Mouse (Mus musculus) embryonic facial prominence, embryonic 14.5 days (tissue): Measurements from ENCODE around the gene Ccdc187. TPM values are rescaled to one million over a fixed set of nuclear protein-coding genes. Genes with fewer than 3 reads are reported as not detected.

Experiments used
- ATAC-seq: fragments of 200-750 bp; cut with Nextera tagmentation; 2 replicates; pipeline ENCODE4 v1.8.0; 2017; ENCODE audit warnings: low read depth, moderate number of reproducible peaks, moderate TSS enrichment
- DNase-seq: peaks from one replicate; pipeline ENCODE4 v3.0.0-alpha.2; 2015; ENCODE audit warnings: low spot score
- H3K27ac ChIP-seq: fragments of 300-500 bp; sonication (generic); replicated peaks from 2 replicates; pipeline ENCODE4 v1.5.1; 2014; ENCODE audit warnings: low read depth, mild to moderate bottlenecking, low read length, moderate library complexity
- H3K27me3 ChIP-seq: fragments of 300-500 bp; sonication (generic); replicated peaks from 2 replicates; pipeline ENCODE4 v1.6.1; 2014; ENCODE audit warnings: low read length; ENCODE audit not compliant: control insufficient read depth, insufficient read depth
- H3K36me3 ChIP-seq: fragments of 300-500 bp; sonication (generic); 2 replicates; pipeline ENCODE4 v1.6.1; 2014; ENCODE audit warnings: low read length, mixed read lengths; ENCODE audit not compliant: control insufficient read depth, insufficient read depth
- H3K4me1 ChIP-seq: fragments of 300-500 bp; sonication (generic); 2 replicates; pipeline ENCODE4 v1.6.1; 2014; ENCODE audit warnings: antibody characterized with exemption, low read length; ENCODE audit not compliant: control insufficient read depth, insufficient read depth
- H3K4me2 ChIP-seq: fragments of 300-500 bp; sonication (generic); 2 replicates; pipeline ENCODE4 v1.6.1; 2014; ENCODE audit warnings: low read depth, mild to moderate bottlenecking, low read length, moderate library complexity, mixed read lengths
- H3K4me3 ChIP-seq: fragments of 300-500 bp; sonication (generic); 2 replicates; pipeline ENCODE4 v1.5.1; 2014; ENCODE audit warnings: low read depth, mild to moderate bottlenecking, low read length
- H3K9ac ChIP-seq: fragments of 300-500 bp; sonication (generic); 2 replicates; pipeline ENCODE4 v1.6.1; 2014; ENCODE audit warnings: low read depth, mild to moderate bottlenecking, low read length, moderate library complexity, mixed read lengths
- H3K9me3 ChIP-seq: fragments of 300-500 bp; sonication (generic); 2 replicates; pipeline ENCODE4 v1.6.1; 2016; ENCODE audit warnings: low read length; ENCODE audit not compliant: control insufficient read depth
- WGBS: fragments of 180-500 bp; shearing (Covaris S2); extraction: QIAGEN DNeasy Blood & Tissue Kit; methylation state at CpG from one replicate; pipeline ENCODE4 v1.1.7; 2014; 5-methylcytosine and 5-hydroxymethylcytosine counted together
- polyA plus RNA-seq: library from polyadenylated mRNA; unstranded; fragments of >200 nt; fragmentation: Nextera tagmentation; extraction: Ambion mirVana; gene quantifications from 2 replicates; pipeline ENCODE4 v1.2.1, GENCODE M21; 2014

The Ccdc187 gene
- polyA plus RNA-seq, 1 experiment from 2014 or later, result 0.28 TPM

- Histone ChIP-seq H3K4me2 (no peak overlapping the region), H3K9ac (no peak overlapping the region), H3K9me3 (no peaks in the 10 kb centered on the region), H3K27ac (no peak overlapping the region), H3K27me3 (peaks cover 100% of the 10 kb centered on the region), H3K4me3 (no peak overlapping the region), H3K4me1 (no peaks in the 10 kb centered on the region), H3K36me3 (no peaks in the 10 kb centered on the region)
- DNase-seq (no peak), ATAC-seq (no peak)
- WGBS, result 2% methylated on average over 31 of the region's 36 CpGs
Measured at GRCm38 (mm10) chr2:26202849-26203475, 91.4 kb downstream of the Ccdc187 start.

DNA sequence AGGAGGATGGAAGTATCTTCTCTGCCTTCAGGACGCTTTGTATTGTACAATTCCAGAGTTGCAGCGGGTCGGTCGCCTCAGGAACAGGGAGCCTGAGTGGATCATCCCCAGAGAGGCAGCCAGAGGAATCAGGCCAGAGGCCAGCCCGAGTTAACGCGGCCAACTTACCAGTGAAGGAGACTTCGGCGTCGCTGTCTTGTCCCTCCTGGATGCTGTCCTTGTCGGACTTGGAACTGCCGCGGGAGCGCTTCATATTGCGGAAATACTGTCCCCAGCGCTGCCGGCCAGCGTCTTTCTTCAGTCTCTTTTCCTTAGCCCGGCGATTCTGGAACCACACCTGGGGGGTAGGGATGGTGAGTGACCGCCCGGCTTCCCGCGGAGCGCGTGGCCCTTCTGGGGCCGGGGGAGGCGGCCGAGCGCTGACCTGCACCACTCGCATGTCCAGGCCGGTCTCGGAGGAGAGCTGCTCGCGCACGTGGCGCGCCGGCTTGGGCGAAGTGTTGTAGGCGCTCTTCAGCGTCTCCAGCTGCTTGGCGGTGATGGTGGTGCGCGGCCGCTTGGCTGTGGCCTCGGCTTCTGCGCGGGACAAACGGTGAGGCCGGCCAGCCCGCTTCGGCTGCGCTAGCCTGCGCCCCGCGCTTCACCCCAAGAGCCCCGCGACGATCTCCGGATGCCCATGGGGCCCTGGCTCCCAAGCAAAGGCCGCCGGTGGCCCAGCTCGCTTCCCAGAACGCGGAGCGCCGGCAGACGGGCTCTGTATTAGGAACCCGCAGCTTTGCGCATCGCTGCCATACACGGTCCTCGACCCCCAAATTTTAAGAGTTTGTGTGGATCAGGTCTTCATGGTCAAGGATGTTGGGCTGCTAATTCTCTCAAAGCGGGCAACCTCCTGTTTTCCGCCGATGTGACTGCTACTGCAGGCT, 92.2 kb downstream of the Ccdc187 start:
- H3K27me3 ChIP-seq, result peaks cover 100% of the 10 kb centered on the region
- WGBS, result under 1% methylated on average over 51 of the region's 77 CpGs
- DNase-seq (no peak), ATAC-seq (no peak)
- H3K9me3 ChIP-seq, result no peaks in the 10 kb centered on the region
- H3K36me3 ChIP-seq, result no peaks in the 10 kb centered on the region
- no peaks in the 10 kb centered on the region for H3K4me1 ChIP-seq
- 0 out of 2 replicates have a peak overlapping the region, but pooled peaks have one; percentile 4 for H3K4me3 ChIP-seq
- no peak overlapping the region for H3K27ac ChIP-seq
- H3K9ac ChIP-seq, result no peak overlapping the region
- no peak overlapping the region for H3K4me2 ChIP-seq

DNA sequence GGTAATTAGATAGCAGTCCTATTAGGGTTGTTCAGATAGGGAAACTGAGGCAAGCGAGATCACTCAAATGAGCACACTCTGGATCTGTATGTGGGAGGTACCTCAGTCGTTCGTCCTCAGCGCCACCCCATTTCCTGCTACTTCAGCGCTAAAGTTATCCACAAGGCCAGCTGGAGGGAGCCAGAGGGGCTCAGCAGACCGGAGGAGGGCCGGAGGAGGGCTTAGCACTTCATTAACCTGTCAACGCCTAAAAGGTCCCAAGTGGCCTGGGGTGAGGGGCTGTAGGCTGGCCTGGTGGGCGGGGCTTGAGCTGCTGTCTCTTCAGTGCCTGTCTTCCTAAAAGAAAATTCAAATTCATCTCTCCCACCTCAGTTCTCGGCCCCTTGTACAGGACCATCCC, 95.9 kb downstream of the Ccdc187 start:
- ATAC-seq, result no peak
- Histone ChIP-seq H3K9ac (no peak overlapping the region), H3K4me1 (no peaks in the 10 kb centered on the region), H3K36me3 (no peaks in the 10 kb centered on the region), H3K9me3 (no peaks in the 10 kb centered on the region), H3K27ac (no peak overlapping the region), H3K27me3 (peaks cover 100% of the 10 kb centered on the region), H3K4me2 (no peak overlapping the region), H3K4me3 (no peak overlapping the region)
- DNase-seq, result no peak
- WGBS, result under 1% methylated on average over 10 of the region's 10 CpGs

GRCm38 (mm10) chr2:26194552-26195339, 99.6 kb downstream of the Ccdc187 start:
- DNase-seq (no peak), ATAC-seq (no peak)
- no peaks in the 10 kb centered on the region for H3K4me1 ChIP-seq
- H3K27me3 ChIP-seq, result peaks cover 79% of the 10 kb centered on the region
- no peak overlapping the region for H3K9ac ChIP-seq
- WGBS, result 36% methylated on average over 7 of the region's 7 CpGs
- no peaks in the 10 kb centered on the region for H3K9me3 ChIP-seq
- no peak overlapping the region for H3K4me3 ChIP-seq
- no peak overlapping the region for H3K27ac ChIP-seq
- H3K4me2 ChIP-seq, result no peak overlapping the region
- H3K36me3 ChIP-seq, result no peaks in the 10 kb centered on the region

Other genes starting within 250 kb of the Ccdc187 start
- 7.0 and 8.9 TPM in 2 replicates for gene Nacc2, start 171.3 kb downstream of the Ccdc187 start, polyA plus RNA-seq
- 1.2 and 1.4 TPM in 2 replicates for gene Lhx3, start 86.3 kb downstream of the Ccdc187 start, polyA plus RNA-seq
- 17.2 and 18.4 TPM in 2 replicates for gene Qsox2, start 57.0 kb downstream of the Ccdc187 start, polyA plus RNA-seq
- gene Gpsm1, start 21.0 kb upstream of the Ccdc187 start, polyA plus RNA-seq, result 29.3 and 33.8 TPM in 2 replicates
- gene Dnlz, start 57.6 kb upstream of the Ccdc187 start, polyA plus RNA-seq, result 24.2 and 27.6 TPM in 2 replicates
- gene Card9, start 66.4 kb upstream of the Ccdc187 start, polyA plus RNA-seq, result 1.3 and 2.1 TPM in 2 replicates
- gene Snapc4, start 86.1 kb upstream of the Ccdc187 start, polyA plus RNA-seq, result 20.2 and 22.9 TPM in 2 replicates
- 102 and 109 TPM in 2 replicates for gene Entr1, start 94.8 kb upstream of the Ccdc187 start, polyA plus RNA-seq
- gene Pmpca, start 94.8 kb upstream of the Ccdc187 start, polyA plus RNA-seq, result 71.9 and 72.3 TPM in 2 replicates
- 16.3 and 17.8 TPM in 2 replicates for gene Inpp5e, start 114.6 kb upstream of the Ccdc187 start, polyA plus RNA-seq
- gene Sec16a, start 150.7 kb upstream of the Ccdc187 start, polyA plus RNA-seq, result 38.6 and 42.0 TPM in 2 replicates
- 29.9 and 35.8 TPM in 2 replicates for gene Notch1, start 222.1 kb upstream of the Ccdc187 start, polyA plus RNA-seq